Mouse (Mus musculus): ENCODE measurements around the gene Ythdf1.

Gene Ythdf1

DNA sequence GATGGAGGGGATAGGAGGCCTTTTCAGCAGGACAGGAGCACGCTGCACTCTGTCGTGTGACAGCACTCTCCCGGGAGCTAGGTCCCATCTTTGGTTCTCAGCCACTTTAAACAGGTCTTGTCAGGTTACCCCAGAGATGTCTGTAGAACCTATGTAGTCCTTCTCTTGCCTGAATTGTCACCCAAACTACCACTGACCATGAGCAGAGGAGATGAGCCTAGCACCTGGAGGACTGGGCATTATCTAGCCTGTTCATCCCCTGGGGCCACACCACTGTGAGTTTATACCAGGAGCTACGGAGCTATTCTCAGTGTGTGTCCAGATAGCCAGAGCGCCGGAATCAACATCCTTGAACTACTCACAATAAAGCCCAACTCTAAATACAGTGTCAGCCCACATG, 22.9 kb downstream of the Ythdf1 start:
- TF ChIP-seq POU5F1 (IDR thresholded peaks at IDR 0.05; ENCODE audit: borderline replicate concordance, low read length), result no peak
- TF ChIP-seq NANOG (IDR thresholded peaks at IDR 0.05; ENCODE audit: borderline replicate concordance, low read length), result no peak
- TF ChIP-seq CTCF (conservative IDR thresholded peaks at IDR 0.05; ENCODE audit: low read length), result no peak
- H3K4me3 ChIP-seq (replicated peaks; ENCODE audit: low read length), result no peak overlapping the region
- H3K4me1 ChIP-seq (replicated peaks; ENCODE audit: low read depth, low read length), result peaks cover 30% of the 10 kb centered on the region
- H3K27me3 ChIP-seq (ENCODE audit: insufficient read depth, low read length), result peaks cover 48% of the 10 kb centered on the region
- no peaks in the 10 kb centered on the region for H3K9me3 ChIP-seq (ENCODE audit: low read length)
- H3K36me3 ChIP-seq (ENCODE audit: insufficient read depth, low read length), result peaks cover 6% of the 10 kb centered on the region

DNA sequence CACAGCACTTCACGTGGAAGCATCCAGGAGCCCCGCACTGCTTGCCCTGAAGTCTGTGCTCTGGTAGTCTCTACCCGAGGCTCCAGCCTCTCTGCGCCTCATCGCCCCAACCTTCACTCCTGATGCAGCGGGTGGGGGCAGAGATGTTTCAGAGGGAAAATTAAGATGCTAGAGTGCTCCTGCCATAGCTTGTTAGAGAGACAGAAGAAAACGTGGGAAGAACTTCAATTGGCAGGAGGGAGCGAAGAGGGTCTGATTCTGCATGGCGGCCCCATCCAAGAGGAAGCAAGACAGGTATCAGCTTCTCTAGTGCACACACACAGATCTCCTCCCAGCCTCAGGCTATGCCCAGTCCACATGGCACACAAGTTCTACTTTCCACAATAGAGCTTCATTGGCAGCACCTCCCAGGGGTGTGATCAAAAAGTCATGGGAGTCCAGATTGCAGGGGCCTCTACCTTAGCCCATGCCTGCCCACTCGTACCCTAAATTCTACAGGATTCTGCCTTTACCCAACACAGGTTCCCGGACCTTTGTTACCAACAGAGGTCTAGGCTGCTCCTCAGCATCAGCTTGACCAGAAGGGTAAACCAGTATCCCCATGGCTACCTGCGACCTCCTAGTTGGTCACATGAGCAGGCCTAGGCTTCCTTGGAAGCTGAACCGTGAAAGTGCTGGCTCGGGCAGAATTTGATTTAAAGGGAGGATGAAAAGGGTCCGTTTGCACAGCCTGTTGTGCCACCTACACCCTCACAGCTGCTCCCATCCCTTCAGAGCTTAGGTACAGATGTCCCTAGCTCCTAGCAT, 23.7 kb downstream of the Ythdf1 start:
- H3K36me3 ChIP-seq (ENCODE audit: insufficient read depth, low read length), result no peaks in the 10 kb centered on the region
- TF ChIP-seq POU5F1 (IDR thresholded peaks at IDR 0.05; ENCODE audit: borderline replicate concordance, low read length) (no peak), NANOG (IDR thresholded peaks at IDR 0.05; ENCODE audit: borderline replicate concordance, low read length) (no peak), CTCF (conservative IDR thresholded peaks at IDR 0.05; ENCODE audit: low read length) (no peak)
- H3K4me1 ChIP-seq (replicated peaks; ENCODE audit: low read depth, low read length), result peaks cover 36% of the 10 kb centered on the region
- no peaks in the 10 kb centered on the region for H3K9me3 ChIP-seq (ENCODE audit: low read length)
- peaks cover 57% of the 10 kb centered on the region for H3K27me3 ChIP-seq (ENCODE audit: insufficient read depth, low read length)
- no peak overlapping the region for H3K4me3 ChIP-seq (replicated peaks; ENCODE audit: low read length)

DNA sequence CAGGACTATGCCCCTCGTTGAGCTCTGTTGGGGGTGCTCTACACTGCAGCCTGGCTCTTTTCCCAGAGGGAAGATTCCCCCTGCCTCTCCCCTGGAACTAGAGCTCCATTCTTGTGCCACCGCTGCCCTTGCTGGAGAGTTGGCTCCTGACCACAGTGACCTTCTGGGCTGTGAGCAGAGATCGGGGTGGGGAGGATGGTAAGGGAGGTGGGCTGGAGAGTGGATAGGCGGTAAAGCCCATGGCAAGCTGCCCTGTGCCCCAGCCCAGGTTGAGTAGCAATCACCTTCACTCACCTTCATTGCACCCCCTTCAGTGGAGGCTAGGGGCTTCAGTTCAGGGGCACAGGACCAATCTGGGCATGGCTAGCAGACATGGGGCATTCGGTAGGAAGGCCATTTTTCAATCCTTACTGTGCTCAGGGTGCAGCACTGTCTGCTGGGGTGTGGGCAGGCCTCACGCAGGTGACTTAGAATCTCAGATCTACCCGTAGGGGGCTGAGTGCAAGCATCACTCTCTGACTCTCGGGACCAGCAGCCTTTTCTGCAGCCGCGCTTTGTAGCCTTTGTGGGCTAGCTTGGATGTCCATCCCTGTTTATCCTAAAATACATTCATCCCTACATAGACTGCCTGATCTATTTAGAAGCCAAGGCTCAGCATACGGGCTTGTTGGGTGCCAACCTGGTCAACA, 24.8 kb downstream of the Ythdf1 start:
- H3K9me3 ChIP-seq (ENCODE audit: low read length), result no peaks in the 10 kb centered on the region
- TF ChIP-seq CTCF (conservative IDR thresholded peaks at IDR 0.05; ENCODE audit: low read length) (no peak), POU5F1 (IDR thresholded peaks at IDR 0.05; ENCODE audit: borderline replicate concordance, low read length) (no peak), NANOG (IDR thresholded peaks at IDR 0.05; ENCODE audit: borderline replicate concordance, low read length) (no peak)
- peaks cover 67% of the 10 kb centered on the region for H3K27me3 ChIP-seq (ENCODE audit: insufficient read depth, low read length)
- no peak overlapping the region for H3K4me3 ChIP-seq (replicated peaks; ENCODE audit: low read length)
- H3K36me3 ChIP-seq (ENCODE audit: insufficient read depth, low read length), result no peaks in the 10 kb centered on the region
- H3K4me1 ChIP-seq (replicated peaks; ENCODE audit: low read depth, low read length), result peaks cover 47% of the 10 kb centered on the region

DNA sequence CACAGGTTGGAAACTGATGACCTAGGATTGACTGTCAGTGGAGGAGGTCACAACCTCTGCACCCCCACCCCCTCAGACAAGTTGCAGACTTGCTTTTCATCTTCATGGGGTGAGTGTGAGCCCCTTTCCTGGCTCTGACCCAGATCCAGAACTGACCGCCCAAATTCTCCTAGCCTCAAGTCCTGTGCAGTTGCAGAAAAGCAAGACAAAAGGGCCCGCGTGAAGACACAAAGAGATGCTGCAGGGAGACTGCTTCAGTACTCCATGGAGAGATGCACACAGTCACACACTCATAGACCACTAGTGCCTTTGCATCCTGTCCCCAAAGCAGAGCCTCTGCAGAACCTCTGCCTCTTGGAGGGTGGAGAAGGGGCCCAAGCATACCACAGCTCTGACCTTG, 25.4 kb downstream of the Ythdf1 start:
- no peaks in the 10 kb centered on the region for H3K36me3 ChIP-seq (ENCODE audit: insufficient read depth, low read length)
- no peak overlapping the region for H3K4me3 ChIP-seq (replicated peaks; ENCODE audit: low read length)
- no peaks in the 10 kb centered on the region for H3K9me3 ChIP-seq (ENCODE audit: low read length)
- TF ChIP-seq POU5F1 (IDR thresholded peaks at IDR 0.05; ENCODE audit: borderline replicate concordance, low read length), result no peak
- no peak for TF ChIP-seq CTCF (conservative IDR thresholded peaks at IDR 0.05; ENCODE audit: low read length)
- no peak for TF ChIP-seq NANOG (IDR thresholded peaks at IDR 0.05; ENCODE audit: borderline replicate concordance, low read length)
- peaks cover 54% of the 10 kb centered on the region for H3K4me1 ChIP-seq (replicated peaks; ENCODE audit: low read depth, low read length)
- peaks cover 74% of the 10 kb centered on the region for H3K27me3 ChIP-seq (ENCODE audit: insufficient read depth, low read length)

DNA sequence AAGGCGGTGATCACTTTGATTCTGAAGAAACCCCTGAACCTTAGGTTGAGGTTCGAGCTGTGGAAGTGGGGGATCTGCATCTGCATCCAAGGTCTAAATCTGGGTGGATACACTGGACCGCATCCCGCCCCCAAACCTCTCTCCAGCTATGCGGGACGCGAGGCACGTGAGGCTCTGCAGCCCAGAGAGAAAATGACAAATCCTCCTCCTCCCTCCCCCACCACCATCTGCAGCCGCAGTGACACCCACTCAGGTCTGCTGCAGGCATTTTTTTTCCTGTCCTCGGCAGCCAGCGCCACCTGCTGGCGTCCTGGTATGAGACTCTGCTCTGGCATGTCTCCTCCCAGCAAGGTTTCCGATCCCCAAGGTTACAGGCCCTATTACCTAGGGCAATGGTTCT, 26.0 kb downstream of the Ythdf1 start:
- Histone ChIP-seq H3K27me3 (ENCODE audit: insufficient read depth, low read length) (peaks cover 80% of the 10 kb centered on the region), H3K4me3 (replicated peaks; ENCODE audit: low read length) (peak overlapping the region; percentile 83), H3K9me3 (ENCODE audit: low read length) (no peaks in the 10 kb centered on the region), H3K4me1 (replicated peaks; ENCODE audit: low read depth, low read length) (peaks cover 59% of the 10 kb centered on the region), H3K36me3 (ENCODE audit: insufficient read depth, low read length) (no peaks in the 10 kb centered on the region)
- TF ChIP-seq NANOG (IDR thresholded peaks at IDR 0.05; ENCODE audit: borderline replicate concordance, low read length) (no peak), CTCF (conservative IDR thresholded peaks at IDR 0.05; ENCODE audit: low read length) (peak; percentile 66), POU5F1 (IDR thresholded peaks at IDR 0.05; ENCODE audit: borderline replicate concordance, low read length) (no peak)

DNA sequence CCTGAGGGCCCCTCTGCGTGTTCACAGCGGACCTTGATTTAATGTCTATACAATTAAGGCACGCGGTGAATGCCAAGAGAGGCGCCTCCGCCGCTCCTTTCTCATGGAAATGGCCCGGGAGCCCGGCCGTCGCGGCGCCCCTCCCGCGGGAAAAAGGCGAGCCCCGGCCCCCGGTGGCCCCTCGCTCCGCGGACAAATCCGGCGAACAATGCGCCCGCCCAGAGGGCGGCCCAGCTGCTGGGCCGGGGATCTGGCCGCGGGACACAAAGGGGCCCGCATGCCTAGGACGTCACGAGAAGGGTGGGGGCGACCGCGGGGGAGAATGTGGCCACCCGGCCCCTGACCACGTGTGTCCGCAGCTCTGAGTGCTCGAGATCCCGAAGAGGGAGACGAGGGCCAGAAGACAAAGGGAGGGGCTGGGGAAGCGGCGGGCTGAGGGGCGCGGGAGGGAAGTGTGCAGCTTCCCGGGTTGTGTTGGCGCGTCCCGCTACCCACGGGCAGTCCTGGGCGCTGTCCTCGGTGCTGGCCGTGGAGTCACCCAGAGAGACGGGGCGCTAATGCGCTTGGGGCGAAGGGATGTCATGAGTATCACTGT, 26.6 kb downstream of the Ythdf1 start:
- TF ChIP-seq POU5F1 (IDR thresholded peaks at IDR 0.05; ENCODE audit: borderline replicate concordance, low read length) (no peak), NANOG (IDR thresholded peaks at IDR 0.05; ENCODE audit: borderline replicate concordance, low read length) (no peak), CTCF (conservative IDR thresholded peaks at IDR 0.05; ENCODE audit: low read length) (no peak)
- H3K9me3 ChIP-seq (ENCODE audit: low read length), result no peaks in the 10 kb centered on the region
- H3K4me3 ChIP-seq (replicated peaks; ENCODE audit: low read length), result peak overlapping the region; percentile 83
- H3K4me1 ChIP-seq (replicated peaks; ENCODE audit: low read depth, low read length), result peaks cover 65% of the 10 kb centered on the region
- H3K27me3 ChIP-seq (ENCODE audit: insufficient read depth, low read length), result peaks cover 86% of the 10 kb centered on the region
- H3K36me3 ChIP-seq (ENCODE audit: insufficient read depth, low read length), result no peaks in the 10 kb centered on the region

DNA sequence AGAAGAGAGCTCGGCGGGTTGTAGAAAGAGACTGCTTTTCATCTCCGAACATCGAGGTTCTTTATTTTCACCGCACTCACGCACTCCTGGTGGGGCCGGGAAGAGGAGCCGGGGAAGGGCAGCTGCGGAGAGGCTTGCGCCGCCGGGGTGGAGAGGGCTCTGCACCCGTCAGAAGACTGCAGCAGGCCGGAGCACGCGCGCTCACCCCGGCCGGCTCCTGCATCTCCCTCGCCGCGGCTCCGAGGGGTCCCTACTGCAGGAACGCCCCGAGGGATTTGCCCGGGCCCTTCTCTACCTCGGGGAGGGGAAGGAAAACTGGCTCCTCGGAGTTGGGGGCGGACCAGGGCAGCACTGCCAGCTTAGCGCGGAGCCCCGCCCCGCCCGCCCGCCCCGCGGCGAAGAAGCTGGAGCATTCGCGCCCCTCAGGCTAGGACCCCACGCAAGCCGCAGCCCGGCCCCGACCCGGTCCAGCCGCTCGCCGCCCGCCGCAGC, 27.2 kb downstream of the Ythdf1 start:
- H3K9me3 ChIP-seq (ENCODE audit: low read length), result no peaks in the 10 kb centered on the region
- H3K27me3 ChIP-seq (ENCODE audit: insufficient read depth, low read length), result peaks cover 91% of the 10 kb centered on the region

DNA sequence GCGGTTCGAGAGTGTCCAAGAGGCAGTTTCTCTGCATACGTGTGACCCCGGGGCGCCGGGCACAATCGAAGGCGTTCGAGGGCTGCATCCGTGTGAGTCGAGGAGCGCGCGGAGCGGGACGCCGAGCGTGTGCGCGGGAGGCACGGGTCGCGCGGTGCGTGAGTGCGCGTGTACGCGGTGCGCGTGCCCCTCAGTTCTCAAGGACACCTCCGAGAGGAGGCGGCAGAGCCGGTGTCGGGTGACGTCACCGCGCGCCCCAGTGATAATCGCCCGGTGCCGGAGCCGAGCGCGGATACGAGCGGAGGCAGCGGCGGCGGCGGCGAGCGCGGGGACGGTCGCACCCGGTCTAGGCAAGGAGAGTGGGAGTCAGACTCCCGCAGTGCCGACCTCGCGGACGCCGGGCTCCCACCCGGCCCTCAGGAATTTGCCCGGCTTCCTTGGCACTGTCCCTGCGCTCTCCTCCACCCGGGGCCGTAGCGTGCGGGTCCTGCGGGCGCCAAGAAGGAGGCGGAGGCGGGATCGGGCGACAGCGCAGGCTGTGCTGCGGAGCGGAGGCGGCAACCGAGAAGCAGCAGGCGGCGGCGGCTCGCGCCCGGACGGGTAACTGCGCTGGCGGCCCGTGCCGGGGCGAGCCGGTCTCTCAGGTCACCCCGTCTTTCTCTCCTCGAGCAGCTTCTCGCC, 27.8 kb downstream of the Ythdf1 start:
- Histone ChIP-seq H3K4me3 (replicated peaks; ENCODE audit: low read length) (peak overlapping the region; percentile 83), H3K9me3 (ENCODE audit: low read length) (no peaks in the 10 kb centered on the region), H3K4me1 (replicated peaks; ENCODE audit: low read depth, low read length) (peaks cover 76% of the 10 kb centered on the region), H3K27me3 (ENCODE audit: insufficient read depth, low read length) (peaks cover 95% of the 10 kb centered on the region), H3K36me3 (ENCODE audit: insufficient read depth, low read length) (no peaks in the 10 kb centered on the region)
- TF ChIP-seq POU5F1 (IDR thresholded peaks at IDR 0.05; ENCODE audit: borderline replicate concordance, low read length) (no peak), CTCF (conservative IDR thresholded peaks at IDR 0.05; ENCODE audit: low read length) (no peak), NANOG (IDR thresholded peaks at IDR 0.05; ENCODE audit: borderline replicate concordance, low read length) (no peak)

More for the DNA sequence above, 27.2 kb downstream of the Ythdf1 start:
- TF ChIP-seq CTCF (conservative IDR thresholded peaks at IDR 0.05; ENCODE audit: low read length) (no peak), POU5F1 (IDR thresholded peaks at IDR 0.05; ENCODE audit: borderline replicate concordance, low read length) (no peak), NANOG (IDR thresholded peaks at IDR 0.05; ENCODE audit: borderline replicate concordance, low read length) (no peak)
- Histone ChIP-seq H3K4me3 (replicated peaks; ENCODE audit: low read length) (peak overlapping the region; percentile 83), H3K36me3 (ENCODE audit: insufficient read depth, low read length) (no peaks in the 10 kb centered on the region), H3K4me1 (replicated peaks; ENCODE audit: low read depth, low read length) (peaks cover 71% of the 10 kb centered on the region)
